Mouse (Mus musculus) mesoderm, embryonic 11.5 days (tissue): ENCODE measurements at regions not wholly inside any gene's neighbourhood (a gene's known extent, or its start where the extent isn't known, plus 50 kb on each side); places are given as distances from the start of the nearest gene placed in this dataset.

Source experiments
- DNase-seq: peaks from one replicate; pipeline ENCODE4 v3.0.0-alpha.2; 2012; ENCODE audit warnings: low read depth, low spot score

DNA sequence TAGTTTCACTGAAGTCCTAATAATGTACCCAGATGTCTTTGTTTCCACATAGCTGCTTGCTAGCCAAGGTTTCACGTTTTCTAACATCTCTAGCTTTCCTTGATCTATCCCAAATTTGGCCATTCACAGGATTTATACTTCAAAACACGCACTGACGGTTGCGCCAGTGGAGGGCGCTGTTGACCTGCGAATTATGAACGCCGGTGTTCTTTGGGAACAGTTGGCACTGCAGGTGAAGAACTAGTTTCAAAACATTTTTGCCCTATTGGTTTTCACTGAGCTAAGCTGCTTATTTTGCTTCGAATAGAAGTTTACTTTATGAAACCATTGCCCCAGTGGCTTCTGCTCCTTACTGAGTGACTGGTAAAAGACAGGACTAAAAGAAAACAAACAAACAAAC, 76.7 kb upstream of the Slitrk3 start:
- DNase-seq: peak; percentile 47

DNA sequence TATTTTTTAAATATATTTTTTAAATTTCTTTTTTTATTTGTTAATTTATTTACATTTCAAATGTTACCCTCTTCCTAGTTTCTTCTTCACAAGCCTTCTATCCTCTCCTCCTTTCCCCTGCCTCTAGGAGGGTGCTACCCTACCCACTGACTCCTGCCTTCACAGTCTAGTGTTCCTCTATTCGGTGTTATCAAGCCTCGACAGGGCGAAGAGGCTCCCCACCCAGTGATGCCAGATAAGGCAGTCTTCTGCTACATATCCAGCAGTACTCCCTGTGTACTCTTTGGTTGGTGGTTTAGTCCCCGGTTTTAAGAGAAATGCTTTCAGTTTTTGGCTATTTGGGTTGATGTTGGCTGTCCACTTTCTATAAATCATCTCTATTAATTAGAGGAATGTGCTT, 67.5 kb upstream of the Slitrk3 start:
- DNase-seq: no peak

DNA sequence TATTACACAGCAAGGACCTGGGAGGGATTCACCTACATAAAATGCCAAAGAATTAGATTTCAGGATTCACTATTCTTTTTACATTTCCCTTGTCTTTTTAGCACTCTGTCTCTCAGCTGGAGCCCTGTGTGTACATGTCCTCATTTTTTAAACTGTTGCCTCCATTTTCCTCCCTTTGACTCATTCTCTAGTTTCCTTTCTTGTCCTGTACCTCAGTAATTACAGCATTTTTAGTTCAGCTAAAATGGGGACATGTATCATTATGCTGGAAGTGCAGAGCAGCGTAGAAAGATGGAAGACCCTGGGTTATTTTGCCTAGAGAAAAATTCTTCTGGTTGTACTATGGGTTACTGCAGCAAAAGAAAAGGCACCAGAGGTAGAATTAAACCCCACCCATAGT, 51.5 kb upstream of the Slitrk3 start:
- DNase-seq: no peak
